Mouse (Mus musculus) T-helper 17 cell (primary cell): ENCODE measurements around the gene Cyp4a10.
"Not testable (repeated sequence)": the region's sequence is repeated elsewhere in the genome, so short reads cannot be mapped to it uniquely, and the experiment has no call there.

ENCODE experiments used
- in situ Hi-C, 2 experiments: fragments of 300-600 bp; cut with MboI, MseI; formaldehyde crosslinking; loops; 1 replicate in 1 of 2; 2 replicates in 1 of 2; pipeline ENCODE4 v1.15.1; 2025; ENCODE audit warnings: high pct_unique_total_duplicates in 2 of 2

Gene Cyp4a10

DNA sequence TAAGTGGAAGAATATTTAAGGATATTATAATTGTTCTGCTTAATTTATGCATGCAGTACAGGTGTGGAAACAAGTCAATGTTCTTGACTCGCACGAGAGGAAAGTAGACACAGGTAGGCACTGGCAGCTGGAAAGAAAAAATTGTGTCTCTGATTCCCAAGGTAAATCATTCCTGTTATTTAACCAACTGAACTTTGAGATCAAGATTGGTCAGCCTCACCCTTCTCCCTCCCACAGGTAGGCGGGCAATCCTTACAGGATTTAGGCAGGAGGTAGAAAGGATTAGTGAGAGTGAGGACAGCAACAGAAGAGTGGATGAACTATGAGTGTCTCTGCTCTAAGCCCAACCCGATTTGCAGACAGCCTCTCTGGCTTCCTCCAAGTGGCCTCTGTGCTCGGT is at the start of gene Cyp4a10:
Gene Cyp4a10, plus strand, starts transcription at position 265 of the 400 bp plus-strand sequence.
- in situ Hi-C loops: loop anchor here (5.0 kb wide), 2 partner anchors 39 to 84 kb away; partner anchors contain the start of gene Cyp4a32 (in 2 of the 2)

DNA sequence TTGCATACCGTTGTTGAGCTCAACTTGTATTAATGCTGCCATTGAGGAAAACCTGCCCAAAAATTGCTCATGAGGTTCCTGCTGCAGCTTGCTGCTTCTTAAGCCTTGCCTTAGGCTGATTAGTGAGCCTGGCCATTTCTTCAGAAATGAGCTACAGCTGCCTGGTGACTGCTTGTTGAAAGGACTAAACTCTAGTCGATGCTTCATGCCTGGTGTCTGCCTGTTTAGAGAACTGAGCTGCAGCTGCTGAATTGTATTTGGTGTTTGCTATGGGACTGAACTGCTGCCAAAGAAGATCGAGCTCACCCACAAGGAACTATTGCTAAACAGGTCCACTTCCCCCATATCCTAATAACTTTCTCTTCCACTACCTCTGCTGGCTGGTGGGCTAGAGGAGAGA is 44.5 kb upstream of the Cyp4a10 start:
- in situ Hi-C loops: loop anchor here in 1 of 2 experiments (5.0 kb wide), 1 partner anchor 111 kb away; no protein-coding TSS in a partner anchor

- in situ Hi-C loops: not testable (repeated sequence)
Observed at GRCm38 (mm10) chr4:115476051-115476450, 42.0 kb upstream of the Cyp4a10 start.

DNA sequence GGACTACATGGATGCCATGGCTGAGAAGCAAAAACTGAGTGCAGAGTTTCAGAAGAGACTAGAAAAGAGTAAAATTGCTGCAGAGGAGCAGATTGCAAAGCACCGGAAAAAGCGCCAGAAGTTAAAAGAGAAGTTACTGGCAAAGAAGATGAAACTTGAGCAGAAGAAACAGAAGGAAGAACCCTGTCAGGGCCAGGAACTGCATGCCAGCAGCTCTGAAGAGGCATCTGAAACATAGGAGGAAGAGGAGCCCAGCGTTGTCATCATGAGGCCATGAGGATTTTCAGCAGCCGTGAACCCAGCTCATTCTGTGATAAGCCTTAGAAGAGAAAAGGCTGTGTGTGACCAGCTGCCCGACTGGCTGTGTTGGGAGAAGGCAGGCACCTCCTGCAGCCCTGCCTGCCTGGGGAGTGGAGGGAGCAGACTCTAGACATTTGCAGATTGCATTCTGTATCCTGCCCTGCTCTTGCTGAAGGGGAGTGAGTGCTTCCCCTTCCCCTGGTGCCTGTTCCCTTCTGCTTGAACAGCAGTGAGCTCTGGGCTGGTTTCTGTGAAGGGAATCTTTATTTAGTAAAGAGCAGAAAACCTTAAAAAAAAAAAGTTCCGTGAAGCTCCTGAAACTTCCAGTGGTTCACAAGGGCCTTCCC is 36.9 kb upstream of the Cyp4a10 start:
- in situ Hi-C loops: loop anchor here in 1 of 2 experiments (10.0 kb wide), 1 partner anchor 224 kb away; no protein-coding TSS in a partner anchor

DNA sequence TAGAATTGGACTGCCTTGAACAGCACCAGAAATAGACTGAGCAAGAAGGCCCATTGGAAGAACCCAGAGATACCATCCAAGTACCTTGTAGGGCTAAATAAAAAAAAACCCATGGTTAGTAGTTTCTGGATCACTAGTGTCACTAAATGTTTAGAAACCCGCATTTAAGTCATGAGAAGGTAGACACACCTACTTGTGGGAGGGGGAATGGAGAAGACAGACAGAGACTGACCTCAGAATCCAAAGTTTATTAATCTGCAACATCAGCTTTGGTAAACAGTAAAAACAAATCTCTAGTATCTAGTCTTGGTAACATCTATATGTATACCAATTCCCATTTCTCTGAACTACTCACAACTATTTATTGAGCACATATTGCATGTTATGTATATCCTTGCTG is 22.1 kb upstream of the Cyp4a10 start, which contains the start of gene Cyp4a14:
Gene Cyp4a14, minus strand, starts transcription at position 142 of the 400 bp plus-strand sequence.
- in situ Hi-C loops: no loop called here

GRCm38 (mm10) chr4:115497466-115497865 is 20.6 kb upstream of the Cyp4a10 start:
- in situ Hi-C loops: no loop called here

DNA sequence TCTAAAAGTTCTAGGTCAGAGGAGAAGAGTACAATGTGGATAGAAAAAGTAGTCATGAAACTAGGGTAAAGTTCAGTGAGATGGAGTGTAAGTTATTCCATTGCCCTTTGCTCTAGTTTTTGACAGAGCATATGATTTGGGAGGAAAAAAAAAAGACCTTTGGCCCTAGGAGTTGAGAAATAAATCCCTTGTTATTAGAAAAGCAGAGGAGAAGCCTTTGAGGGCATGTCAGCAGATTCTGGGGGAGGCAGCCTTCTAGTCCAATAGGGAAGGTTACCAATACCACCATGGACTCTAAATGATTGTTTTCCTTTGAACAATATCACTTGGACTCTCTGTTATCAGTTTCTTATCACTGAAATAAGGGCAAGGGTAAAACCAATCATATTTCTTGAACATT is 4.1 kb upstream of the Cyp4a10 start:
- in situ Hi-C loops: not testable (repeated sequence)

DNA sequence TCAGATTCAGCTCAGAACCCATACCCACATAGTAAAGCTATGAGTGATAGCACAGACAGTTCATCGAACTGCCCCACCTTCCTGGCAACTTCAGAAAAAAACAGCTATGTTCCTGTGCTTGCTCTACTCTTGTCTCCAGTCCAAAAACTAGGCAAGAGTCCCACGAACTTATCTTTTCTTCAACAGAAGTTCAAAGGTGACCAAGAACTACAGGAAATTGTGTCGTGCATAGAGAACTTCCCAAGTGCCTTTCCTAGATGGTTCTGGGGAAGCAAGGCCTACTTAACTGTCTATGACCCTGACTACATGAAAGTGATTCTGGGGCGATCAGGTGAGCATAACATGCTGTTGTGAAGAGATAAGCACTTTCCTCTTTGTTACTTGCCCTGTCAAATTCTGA is 1.4 kb downstream of the Cyp4a10 start:
- in situ Hi-C loops: loop anchor here (5.0 kb wide), 2 partner anchors 38 to 83 kb away; partner anchors contain the start of gene Cyp4a32 (in 2 of the 2)

- in situ Hi-C loops: no loop called here
Observed at GRCm38 (mm10) chr4:115521766-115522165, 3.7 kb downstream of the Cyp4a10 start.

DNA sequence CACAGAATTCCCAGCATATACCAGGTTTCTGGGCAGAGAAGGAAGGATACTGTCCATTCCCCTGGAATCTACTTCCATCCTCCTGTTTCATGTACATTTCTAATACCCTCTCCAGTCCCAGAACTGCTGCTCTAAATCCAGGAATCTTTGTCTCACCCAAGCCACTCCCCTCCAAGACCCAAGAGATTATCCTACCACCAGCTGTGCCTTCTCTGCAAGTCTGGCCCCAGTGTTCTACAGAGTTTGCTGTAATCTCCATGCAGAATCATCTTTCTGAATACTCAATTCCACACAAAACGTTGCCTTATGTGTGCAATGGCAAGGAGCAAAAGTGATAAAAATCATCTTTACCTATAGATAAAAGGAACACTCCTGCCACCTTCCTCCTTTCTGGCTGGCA is 27.0 kb downstream of the Cyp4a10 start:
- in situ Hi-C loops: no loop called here

DNA sequence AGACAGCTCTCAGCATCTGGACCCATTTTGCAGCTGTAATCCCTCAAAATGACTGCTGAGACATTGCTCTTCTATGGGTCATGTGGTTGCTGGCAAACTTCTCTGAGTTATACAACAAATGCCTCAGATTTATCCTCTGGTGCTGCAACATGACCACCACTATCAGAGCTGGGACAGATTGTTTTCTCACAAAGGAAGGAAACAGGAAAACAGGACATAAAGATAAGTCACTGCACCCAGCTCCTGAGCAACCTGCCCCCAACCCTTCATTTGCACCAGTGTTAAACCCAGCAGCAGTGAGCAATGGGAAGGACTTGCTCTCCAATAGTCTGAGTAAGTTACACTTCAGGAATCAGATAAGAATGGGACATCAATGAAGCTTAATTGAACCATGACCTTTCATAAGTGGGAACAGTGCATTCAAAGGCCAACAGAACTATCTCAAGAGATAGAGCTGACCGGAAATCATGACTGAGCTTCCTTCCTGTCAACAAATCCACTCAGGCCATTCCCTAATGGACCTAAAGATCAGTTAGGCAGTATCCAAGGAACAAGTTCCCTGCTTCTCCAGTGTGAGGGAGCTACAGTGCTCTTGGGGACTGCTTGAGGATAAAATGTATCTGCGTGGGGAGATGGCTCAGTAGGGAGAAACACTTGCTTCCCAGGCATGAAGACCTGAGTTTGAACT is 28.2 kb downstream of the Cyp4a10 start:
- in situ Hi-C loops: no loop called here

- in situ Hi-C loops: no loop called here
Observed at GRCm38 (mm10) chr4:115552726-115553125, 34.7 kb downstream of the Cyp4a10 start.

DNA sequence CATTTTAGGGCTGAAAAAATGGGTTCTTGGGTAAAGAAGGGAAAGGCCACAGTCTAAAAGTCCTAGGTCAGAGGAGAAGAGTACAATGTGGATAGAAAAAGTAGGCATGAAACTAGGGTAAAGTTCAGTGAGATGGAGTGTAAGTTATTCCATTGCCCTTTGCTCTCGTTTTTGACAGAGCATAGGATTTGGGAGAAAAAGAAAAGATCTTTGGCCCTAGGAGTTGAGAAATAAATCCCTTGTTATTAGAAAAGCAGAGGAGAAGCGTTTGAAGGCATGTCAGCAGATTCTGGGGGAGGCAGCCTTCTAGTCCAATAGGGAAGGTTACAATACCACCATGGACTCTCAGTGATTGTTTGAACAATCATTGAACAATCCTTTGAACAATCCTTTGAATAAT is 37.4 kb downstream of the Cyp4a10 start:
- in situ Hi-C loops: loop anchor here in 1 of 2 experiments (5.0 kb wide), 1 partner anchor 38 kb away; the partner anchor contains the start of gene Cyp4a10

DNA sequence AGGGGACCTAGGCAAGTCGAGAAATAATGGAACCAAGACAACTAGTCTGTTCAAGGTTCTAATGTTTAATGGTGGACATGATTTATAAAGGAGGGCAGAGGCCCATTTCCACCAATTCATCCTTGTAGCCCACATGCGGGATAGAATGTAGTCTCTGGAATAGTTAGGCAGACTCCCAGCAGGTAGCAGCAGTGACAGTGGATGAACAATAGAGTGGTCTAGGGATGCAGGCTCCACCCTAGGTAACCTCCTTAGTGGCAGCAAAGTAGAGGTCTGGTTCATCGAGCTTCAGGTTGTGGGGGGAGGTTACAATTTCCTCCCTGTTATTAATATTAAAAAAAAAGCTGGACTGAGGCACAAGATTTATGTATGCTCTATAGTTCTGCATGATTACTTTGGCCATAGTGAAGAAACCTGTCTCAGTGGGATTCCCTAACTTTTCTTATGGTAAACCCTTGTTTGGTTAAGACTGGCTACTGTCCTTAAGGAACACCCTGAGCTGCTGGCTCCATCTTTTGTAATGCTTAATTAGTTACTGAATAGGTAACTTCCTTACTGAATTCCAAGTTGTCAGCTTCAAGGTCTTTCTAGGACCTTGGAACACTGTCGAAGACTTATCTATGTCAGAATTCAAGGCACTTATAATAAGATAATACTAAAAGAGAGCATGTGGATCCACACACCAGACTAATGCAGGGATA is 39.9 kb downstream of the Cyp4a10 start:
- in situ Hi-C loops: loop anchor here in 1 of 2 experiments (5.0 kb wide), 1 partner anchor 41 kb away; the partner anchor contains the start of gene Cyp4a10

DNA sequence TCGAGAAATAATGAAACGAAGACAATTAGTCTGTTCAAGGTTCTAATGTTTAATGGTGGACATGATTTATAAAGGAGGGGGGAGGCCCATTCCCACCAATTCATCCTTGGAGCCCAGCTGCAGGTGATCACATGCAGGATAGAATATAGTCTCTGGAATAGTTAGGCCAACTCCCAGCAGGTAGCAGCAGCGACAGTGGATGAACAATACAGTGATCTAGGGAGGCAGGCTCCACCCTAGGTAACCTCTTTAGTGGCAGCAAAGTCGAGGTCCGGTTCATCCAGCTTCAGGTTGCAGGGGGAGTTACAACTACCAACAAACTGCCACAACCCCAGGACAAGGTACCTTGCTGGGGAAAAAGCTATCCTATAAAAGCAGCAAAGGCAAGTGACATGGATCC is 43.2 kb downstream of the Cyp4a10 start:
- in situ Hi-C loops: loop anchor here in 1 of 2 experiments (5.0 kb wide), 1 partner anchor 41 kb away; the partner anchor contains the start of gene Cyp4a32

DNA sequence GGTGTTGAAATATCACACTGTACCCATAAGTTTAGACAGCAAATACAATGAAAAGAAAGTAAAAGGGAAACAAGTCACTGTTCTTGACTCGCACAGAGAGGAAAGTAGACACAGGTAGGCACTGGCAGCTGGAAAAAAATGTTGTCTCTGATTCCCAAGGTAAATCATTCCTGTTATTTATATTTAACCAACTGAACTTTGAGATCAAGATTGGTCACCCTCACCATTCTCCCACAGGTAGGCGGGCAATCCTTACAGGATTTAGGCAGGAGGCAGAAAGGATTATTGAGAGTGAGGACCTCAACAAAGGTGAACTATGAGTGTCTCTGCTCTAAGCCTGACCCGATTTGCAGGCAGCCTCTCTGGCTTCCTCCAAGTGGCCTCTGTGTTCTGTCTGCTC is 45.3 kb downstream of the Cyp4a10 start, which contains the start of gene Cyp4a31:
Gene Cyp4a31, plus strand, starts transcription at position 249 of the 400 bp plus-strand sequence.
- in situ Hi-C loops: loop anchor here in 1 of 2 experiments (5.0 kb wide), 1 partner anchor 39 kb away; the partner anchor contains the start of gene Cyp4a32

DNA sequence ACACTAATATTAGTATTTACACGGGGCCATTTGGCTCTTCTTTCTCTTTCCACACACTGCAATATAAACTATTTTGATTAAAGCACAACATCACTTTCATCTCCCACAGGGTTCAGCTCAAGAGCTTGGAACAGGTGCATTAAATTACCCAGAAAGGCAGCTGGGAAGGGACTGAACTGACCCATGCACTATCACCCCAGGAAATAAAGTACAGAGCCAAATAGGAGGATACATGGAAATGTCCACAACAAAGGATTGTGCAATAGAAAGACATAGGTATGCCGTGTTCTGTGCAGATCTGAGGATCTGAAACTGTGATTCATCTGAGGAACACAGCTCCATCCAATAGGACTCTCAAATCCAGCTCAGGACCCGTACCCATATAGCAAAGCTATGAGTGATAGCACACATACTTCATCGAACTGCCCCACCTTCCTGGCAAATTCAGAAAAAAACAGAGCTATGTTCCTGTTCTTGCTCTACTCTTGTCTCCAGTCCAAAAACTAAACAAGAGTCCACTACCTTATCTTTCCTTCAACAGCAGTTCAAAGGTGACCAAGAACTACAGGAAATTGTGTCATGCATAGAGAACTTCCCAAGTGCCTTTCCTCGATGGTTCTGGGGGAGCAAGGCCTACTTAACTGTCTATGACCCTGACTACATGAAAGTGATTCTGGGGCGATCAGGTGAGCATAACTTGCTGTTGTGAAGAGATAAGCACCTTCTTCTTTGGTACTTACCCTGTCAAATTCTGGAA is 46.6 kb downstream of the Cyp4a10 start:
- in situ Hi-C loops: loop anchor here in 1 of 2 experiments (5.0 kb wide), 1 partner anchor 38 kb away; the partner anchor contains the start of gene Cyp4a32

- in situ Hi-C loops: no loop called here
Observed at GRCm38 (mm10) chr4:115575255-115575654, 57.2 kb downstream of the Cyp4a10 start.

DNA sequence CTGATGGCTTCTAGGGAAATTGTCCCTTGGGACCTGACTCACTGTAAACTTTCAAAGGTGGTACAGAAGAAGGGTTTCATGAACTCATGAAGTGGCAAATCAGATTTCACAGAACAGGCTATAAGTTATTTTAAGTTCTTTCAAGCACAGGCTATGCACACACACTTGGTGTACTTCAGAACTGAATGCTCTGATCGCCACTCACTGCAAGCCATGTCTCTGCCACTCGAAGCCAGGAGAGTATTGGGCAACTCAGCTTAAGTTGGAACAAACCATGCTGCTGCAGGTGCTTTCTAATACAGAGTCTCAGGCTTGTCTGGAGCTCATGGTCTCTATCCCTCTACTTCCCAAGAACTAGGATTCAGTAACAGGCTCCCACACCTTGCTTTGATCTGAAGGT is 57.7 kb downstream of the Cyp4a10 start:
- in situ Hi-C loops: no loop called here

GRCm38 (mm10) chr4:115583036-115583435 is 65.0 kb downstream of the Cyp4a10 start:
- in situ Hi-C loops: no loop called here
